Mouse (Mus musculus) embryonic facial prominence, embryonic 14.5 days (tissue): Measurements from ENCODE around the gene BC034090. TPM values are rescaled to one million over a fixed set of nuclear protein-coding genes. Genes with fewer than 3 reads are reported as not detected.

Experiments
- ATAC-seq: fragments of 200-750 bp; cut with Nextera tagmentation; 2 replicates; pipeline ENCODE4 v1.8.0; 2017; ENCODE audit warnings: low read depth, moderate number of reproducible peaks, moderate TSS enrichment
- DNase-seq: peaks from one replicate; pipeline ENCODE4 v3.0.0-alpha.2; 2015; ENCODE audit warnings: low spot score
- H3K27ac ChIP-seq: fragments of 300-500 bp; sonication (generic); replicated peaks from 2 replicates; pipeline ENCODE4 v1.5.1; 2014; ENCODE audit warnings: low read depth, mild to moderate bottlenecking, low read length, moderate library complexity
- H3K27me3 ChIP-seq: fragments of 300-500 bp; sonication (generic); replicated peaks from 2 replicates; pipeline ENCODE4 v1.6.1; 2014; ENCODE audit warnings: low read length; ENCODE audit not compliant: control insufficient read depth, insufficient read depth
- H3K36me3 ChIP-seq: fragments of 300-500 bp; sonication (generic); 2 replicates; pipeline ENCODE4 v1.6.1; 2014; ENCODE audit warnings: low read length, mixed read lengths; ENCODE audit not compliant: control insufficient read depth, insufficient read depth
- H3K4me1 ChIP-seq: fragments of 300-500 bp; sonication (generic); 2 replicates; pipeline ENCODE4 v1.6.1; 2014; ENCODE audit warnings: antibody characterized with exemption, low read length; ENCODE audit not compliant: control insufficient read depth, insufficient read depth
- H3K4me2 ChIP-seq: fragments of 300-500 bp; sonication (generic); 2 replicates; pipeline ENCODE4 v1.6.1; 2014; ENCODE audit warnings: low read depth, mild to moderate bottlenecking, low read length, moderate library complexity, mixed read lengths
- H3K4me3 ChIP-seq: fragments of 300-500 bp; sonication (generic); 2 replicates; pipeline ENCODE4 v1.5.1; 2014; ENCODE audit warnings: low read depth, mild to moderate bottlenecking, low read length
- H3K9ac ChIP-seq: fragments of 300-500 bp; sonication (generic); 2 replicates; pipeline ENCODE4 v1.6.1; 2014; ENCODE audit warnings: low read depth, mild to moderate bottlenecking, low read length, moderate library complexity, mixed read lengths
- H3K9me3 ChIP-seq: fragments of 300-500 bp; sonication (generic); 2 replicates; pipeline ENCODE4 v1.6.1; 2016; ENCODE audit warnings: low read length; ENCODE audit not compliant: control insufficient read depth
- WGBS: fragments of 180-500 bp; shearing (Covaris S2); extraction: QIAGEN DNeasy Blood & Tissue Kit; methylation state at CpG from one replicate; pipeline ENCODE4 v1.1.7; 2014; 5-methylcytosine and 5-hydroxymethylcytosine counted together
- polyA plus RNA-seq: library from polyadenylated mRNA; unstranded; fragments of >200 nt; fragmentation: Nextera tagmentation; extraction: Ambion mirVana; gene quantifications from 2 replicates; pipeline ENCODE4 v1.2.1, GENCODE M21; 2014

The BC034090 gene
- polyA plus RNA-seq, 1 experiment from 2014 or later: 4.6 TPM

- Histone ChIP-seq H3K27ac (no peak overlapping the region), H3K27me3 (no peaks in the 10 kb centered on the region), H3K4me1 (peaks cover 28% of the 10 kb centered on the region), H3K9me3 (no peaks in the 10 kb centered on the region), H3K4me2 (no peak overlapping the region), H3K9ac (0 out of 2 replicates have a peak overlapping the region, but pooled peaks have one; percentile 19), H3K36me3 (peaks cover 18% of the 10 kb centered on the region; the same call in 1 of the 2 replicates), H3K4me3 (no peak overlapping the region)
- 68% methylated on average over 4 of the region's 4 CpGs for WGBS
- no peak for ATAC-seq
- peak; percentile 50 for DNase-seq
Measured at GRCm38 (mm10) chr1:155239169-155239568, 5.1 kb downstream of the BC034090 start.

GRCm38 (mm10) chr1:155238126-155238525 lies 6.1 kb downstream of the BC034090 start:
- Histone ChIP-seq H3K9ac (no peak overlapping the region), H3K4me1 (peaks cover 38% of the 10 kb centered on the region), H3K4me3 (no peak overlapping the region), H3K27me3 (no peaks in the 10 kb centered on the region), H3K27ac (no peak overlapping the region), H3K4me2 (no peak overlapping the region), H3K9me3 (no peaks in the 10 kb centered on the region), H3K36me3 (peaks cover 18% of the 10 kb centered on the region; the same call in 1 of the 2 replicates)
- no peak for ATAC-seq
- WGBS: 78% methylated on average over 5 of the region's 5 CpGs
- no peak for DNase-seq

GRCm38 (mm10) chr1:155237390-155237789 lies 6.9 kb downstream of the BC034090 start:
- WGBS: 55% methylated on average over 11 of the region's 11 CpGs
- H3K4me3 ChIP-seq: no peak overlapping the region
- DNase-seq (peak; percentile 78), ATAC-seq (no peak)
- no peak overlapping the region for H3K27ac ChIP-seq
- H3K9ac ChIP-seq: no peak overlapping the region; the same call in 1 of the 2 replicates
- peaks cover 18% of the 10 kb centered on the region; the same call in 1 of the 2 replicates for H3K36me3 ChIP-seq
- no peaks in the 10 kb centered on the region for H3K9me3 ChIP-seq
- no peak overlapping the region for H3K4me2 ChIP-seq
- H3K4me1 ChIP-seq: peaks cover 45% of the 10 kb centered on the region
- H3K27me3 ChIP-seq: no peaks in the 10 kb centered on the region

- no peaks in the 10 kb centered on the region for H3K27me3 ChIP-seq
- 63% methylated on average over 13 of the region's 13 CpGs for WGBS
- H3K4me1 ChIP-seq: peaks cover 49% of the 10 kb centered on the region
- ATAC-seq (no peak), DNase-seq (peak; percentile 3)
- no peak overlapping the region for H3K27ac ChIP-seq
- no peak overlapping the region for H3K4me2 ChIP-seq
- H3K9ac ChIP-seq: no peak overlapping the region
- no peaks in the 10 kb centered on the region for H3K9me3 ChIP-seq
- no peak overlapping the region for H3K4me3 ChIP-seq
- peaks cover 11% of the 10 kb centered on the region; the same call in 1 of the 2 replicates for H3K36me3 ChIP-seq
Measured at GRCm38 (mm10) chr1:155236306-155237024, 7.8 kb downstream of the BC034090 start.

- no peak for ATAC-seq
- peaks cover 7% of the 10 kb centered on the region; the same call in 1 of the 2 replicates for H3K36me3 ChIP-seq
- no peak overlapping the region for H3K9ac ChIP-seq
- H3K27ac ChIP-seq: peak overlapping the region; percentile 68; the same call in 1 of the 2 replicates
- peaks cover 50% of the 10 kb centered on the region for H3K4me1 ChIP-seq
- no peak overlapping the region for H3K4me2 ChIP-seq
- no peak overlapping the region for H3K4me3 ChIP-seq
- 33% methylated on average over 2 of the region's 2 CpGs for WGBS
- DNase-seq: peak; percentile 23
- no peaks in the 10 kb centered on the region for H3K27me3 ChIP-seq
- no peaks in the 10 kb centered on the region for H3K9me3 ChIP-seq
Measured at GRCm38 (mm10) chr1:155235641-155236040, 8.6 kb downstream of the BC034090 start.

DNA sequence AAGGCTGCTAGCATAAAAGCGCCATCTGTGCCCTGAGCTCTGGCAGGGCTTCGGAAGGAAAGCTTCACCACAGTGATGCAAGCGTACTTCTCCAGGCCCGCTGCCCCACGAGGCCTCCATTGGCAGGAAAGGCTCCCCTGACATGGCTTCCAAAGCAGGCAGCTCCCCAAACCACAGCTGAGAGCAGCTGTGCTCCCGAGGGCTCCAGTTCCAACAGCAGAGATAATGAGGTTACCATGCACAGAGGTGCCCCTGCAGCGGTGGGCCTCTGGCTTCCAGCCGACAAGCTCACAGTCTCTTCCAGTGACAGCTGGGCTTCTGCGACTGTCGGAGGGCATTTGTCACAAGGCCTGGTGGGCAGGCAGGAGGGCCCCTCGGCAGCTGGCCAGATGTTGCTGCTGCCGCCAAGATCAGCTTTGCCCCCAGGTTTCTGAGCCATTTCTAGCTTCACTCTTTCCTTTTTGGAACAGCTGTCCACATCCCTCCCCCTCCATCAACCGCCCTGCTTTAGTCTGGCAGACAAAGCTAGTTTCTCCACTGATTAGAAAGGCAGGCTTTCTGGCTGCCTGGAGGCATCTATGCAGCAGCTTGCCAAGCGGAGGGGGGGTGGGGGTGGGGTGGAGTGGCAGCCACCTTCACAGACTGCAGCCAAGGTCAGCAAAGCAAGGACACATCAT lies 10.2 kb downstream of the BC034090 start:
- Histone ChIP-seq H3K36me3 (no peaks in the 10 kb centered on the region), H3K27ac (peak overlapping the region; percentile 87), H3K9ac (0 out of 2 replicates have a peak overlapping the region, but pooled peaks have one; percentile 9), H3K4me1 (peaks cover 66% of the 10 kb centered on the region), H3K27me3 (no peaks in the 10 kb centered on the region), H3K4me2 (peak overlapping the region; percentile 38), H3K4me3 (no peak overlapping the region), H3K9me3 (no peaks in the 10 kb centered on the region)
- ATAC-seq (peak; percentile 81), DNase-seq (peak; percentile 95)
- WGBS: 6% methylated on average over 13 of the region's 14 CpGs

GRCm38 (mm10) chr1:155233378-155233777 lies 10.9 kb downstream of the BC034090 start:
- ATAC-seq (no peak), DNase-seq (peak; percentile 0)
- WGBS: 73% methylated on average over 9 of the region's 9 CpGs
- H3K9me3 ChIP-seq: no peaks in the 10 kb centered on the region
- H3K4me1 ChIP-seq: peaks cover 72% of the 10 kb centered on the region
- 0 out of 2 replicates have a peak overlapping the region, but pooled peaks have one; percentile 25 for H3K9ac ChIP-seq
- H3K4me3 ChIP-seq: no peak overlapping the region
- H3K27me3 ChIP-seq: no peaks in the 10 kb centered on the region
- H3K36me3 ChIP-seq: no peaks in the 10 kb centered on the region
- peak overlapping the region; percentile 87 for H3K27ac ChIP-seq
- peak overlapping the region; percentile 38; the same call in 1 of the 2 replicates for H3K4me2 ChIP-seq

GRCm38 (mm10) chr1:155232786-155233185 lies 11.5 kb downstream of the BC034090 start:
- H3K36me3 ChIP-seq: no peaks in the 10 kb centered on the region
- DNase-seq: peak; percentile 5
- no peak overlapping the region for H3K4me3 ChIP-seq
- peaks cover 76% of the 10 kb centered on the region for H3K4me1 ChIP-seq
- no peaks in the 10 kb centered on the region for H3K27me3 ChIP-seq
- peak overlapping the region; percentile 87 for H3K27ac ChIP-seq
- ATAC-seq: no peak
- no peaks in the 10 kb centered on the region for H3K9me3 ChIP-seq
- no peak overlapping the region for H3K4me2 ChIP-seq
- peak overlapping the region; percentile 25; the same call in 1 of the 2 replicates for H3K9ac ChIP-seq
- 54% methylated on average over 6 of the region's 6 CpGs for WGBS
